1 mouse cellular context compared by ENCODE assay signal in genomic region chr11:59151729-59152128, GRCm38 (mm10).
A peak's percentile ranks its signal among the peaks of the same experiment; 100 is the strongest.
TF ChIP-seq lines count a peak whose summit lies in the region.

No protein-coding gene starts in this region.

TF ChIP-seq in CH12.LX, 34 proteins besides CTCF, POLR2A, EP300 and RAD21:
- TF ChIP-seq CHD2 (IDR thresholded peaks at IDR 0.05; ENCODE audit: low read length) (0 out of 2 replicates have a peak, but pooled peaks have one; percentile 40), SMC3 (IDR thresholded peaks at IDR 0.05; ENCODE audit: low read depth, low read length) (peak; percentile 63), GABPA (IDR thresholded peaks at IDR 0.05; ENCODE audit: insufficient replicate concordance, low read depth, low read length) (no peak)
